Comparison of ENCODE assay signal across 34 mouse cellular contexts in the genomic region with DNA sequence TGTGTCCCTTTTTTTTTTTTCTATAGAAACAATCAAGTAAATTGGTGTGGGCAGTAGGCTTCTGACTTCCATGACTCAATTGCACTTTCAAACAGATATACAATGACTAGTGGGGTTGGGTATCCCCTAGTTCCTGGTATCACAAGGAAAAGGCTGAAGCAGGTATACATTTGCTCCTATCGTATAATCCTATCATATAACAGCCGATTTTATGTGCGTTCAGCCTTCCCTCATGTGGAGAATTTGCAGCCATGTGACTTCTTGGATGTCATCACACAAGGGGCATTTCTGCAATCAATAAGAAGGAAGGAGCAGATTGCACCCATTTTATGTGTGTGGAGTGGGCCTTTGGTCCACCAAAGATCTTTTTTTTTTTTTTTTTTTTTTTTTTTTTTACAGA. TPM values are rescaled to one million over a fixed set of nuclear protein-coding genes. Genes with fewer than 3 reads are reported as not detected.
"Had no signal": no experiment of that assay in that cellular context is flagged by ENCODE, and none has a peak within 500 bp of the region (broad histone marks: within the 10 kb centered on the region; RNA-seq: fewer than 3 reads in every experiment).

No protein-coding gene starts in this region.

- H3K27me3 ChIP-seq: heart, embryonic 12.5 days; heart, embryonic 13.5 days; heart, embryonic 15.5 days; hindbrain, embryonic 12.5 days; hindbrain, embryonic 13.5 days; hindbrain, embryonic 15.5 days; intestine, embryonic 15.5 days; kidney, embryonic 15.5 days had no signal

- H3K4me1 ChIP-seq: heart, embryonic 15.5 days had no signal

- DNase-seq: heart, postnatal 10 days; heart, postnatal 14 days; heart, postnatal 36 days; heart, postnatal 4 days; kidney, adult 11 months; kidney, adult 18-20 months; kidney, adult 2 months; kidney, adult 8-10 months; kidney, adult 9 months; kidney, postnatal 10 days; kidney, postnatal 14 days; kidney, postnatal 25 days; kidney, postnatal 36 days; kidney, postnatal 4 days; layer of hippocampus, adult 9-11 months; layer of hippocampus, postnatal 36 days had no signal

- H3K4me2 ChIP-seq: heart, embryonic 12.5 days; heart, embryonic 13.5 days; heart, embryonic 15.5 days; hindbrain, embryonic 12.5 days; hindbrain, embryonic 13.5 days; hindbrain, embryonic 14.5 days; hindbrain, embryonic 15.5 days; intestine, embryonic 15.5 days; kidney, embryonic 15.5 days had no signal

- H3K9ac ChIP-seq: heart, embryonic 12.5 days; heart, embryonic 13.5 days; heart, embryonic 15.5 days; hindbrain, embryonic 12.5 days; hindbrain, embryonic 13.5 days; hindbrain, embryonic 14.5 days; hindbrain, embryonic 15.5 days; intestine, embryonic 15.5 days; kidney, embryonic 15.5 days had no signal

- H3K36me3 ChIP-seq: heart, embryonic 10.5 days; heart, embryonic 12.5 days; heart, embryonic 13.5 days; heart, embryonic 15.5 days; hindbrain, embryonic 10.5 days; hindbrain, embryonic 12.5 days; hindbrain, embryonic 13.5 days; hindbrain, embryonic 15.5 days; intestine, embryonic 15.5 days; kidney, embryonic 15.5 days had no signal

- H3K4me3 ChIP-seq: heart, embryonic 10.5 days; heart, embryonic 12.5 days; heart, embryonic 13.5 days; heart, embryonic 15.5 days; hindbrain, embryonic 10.5 days; hindbrain, embryonic 12.5 days; hindbrain, embryonic 13.5 days; hindbrain, embryonic 15.5 days; intestine, embryonic 15.5 days; kidney, embryonic 15.5 days; layer of hippocampus, adult 2 months had no signal

- H3K9me3 ChIP-seq: heart, embryonic 10.5 days; heart, embryonic 12.5 days; heart, embryonic 13.5 days; heart, embryonic 15.5 days; hindbrain, embryonic 10.5 days; hindbrain, embryonic 12.5 days; hindbrain, embryonic 13.5 days; hindbrain, embryonic 15.5 days; intestine, embryonic 15.5 days; kidney, embryonic 15.5 days had no signal

- ATAC-seq: hindbrain, embryonic 16.5 days; hindbrain, postnatal 0 days; inflammation-experienced regulatory T-cells, adult 6 months; intestine, embryonic 15.5 days; intestine, embryonic 16.5 days; intestine, postnatal 0 days had no signal

- H3K27ac ChIP-seq: heart, embryonic 10.5 days; heart, embryonic 13.5 days; heart, embryonic 15.5 days; hindbrain, embryonic 12.5 days; hindbrain, embryonic 14.5 days; hindbrain, embryonic 15.5 days; hindbrain, postnatal 0 days; intestine, embryonic 15.5 days; kidney, embryonic 15.5 days; kidney, postnatal 0 days; layer of hippocampus, adult 2 months had no signal

RNA-seq across cellular contexts. Expression of a gene that starts 5.1 kb away (rescaled TPM):
- polyA plus RNA-seq: inflammation-experienced regulatory T-cells, adult 6 months had no signal
